Mouse (Mus musculus) left cerebral cortex, adult 18-20 months (tissue): ENCODE data around the gene Spint2. TPM values are rescaled to one million over a fixed set of nuclear protein-coding genes. Genes with fewer than 3 reads are reported as not detected.

ENCODE experiments used
- DNase-seq, 2 experiments: peaks; one replicate each; pipeline ENCODE4 v3.0.0; 2021 to 2022; ENCODE audit warnings: low spot score in 2 of 2, mixed read lengths in 1 of 2
- total RNA-seq, 2 experiments: library from RNA; stranded (reverse); gene quantifications; 2 replicates each; pipeline ENCODE4 v1.2.3; 2021

The Spint2 gene
- total RNA-seq, 2 experiments from 2014 or later, result 27.6 to 33.5 TPM

DNA sequence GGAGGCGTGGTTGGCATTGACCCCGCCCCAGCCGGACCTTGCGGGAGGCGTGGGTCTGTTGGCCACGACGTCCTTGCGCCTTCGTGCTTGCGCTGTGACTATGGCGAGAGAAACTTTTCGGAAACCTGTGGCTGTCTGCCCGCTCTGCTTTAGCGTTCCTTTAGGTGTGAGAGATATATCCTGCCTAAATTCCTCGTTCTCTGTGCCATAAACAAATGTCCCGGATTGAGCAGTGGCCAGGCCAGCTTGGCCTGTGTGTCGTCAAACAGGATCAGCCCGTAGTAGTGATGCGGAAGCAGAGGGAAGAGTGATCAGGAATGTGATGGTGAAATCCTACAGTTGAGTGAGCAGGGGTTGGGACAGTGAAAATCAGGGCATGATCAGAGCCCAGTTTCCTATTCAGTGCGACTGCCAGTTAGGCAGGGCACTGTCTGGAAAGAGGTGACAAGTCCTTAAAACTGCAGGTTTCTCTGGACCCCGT, 402 bp upstream of the Spint2 start:
- DNase-seq, result no peak

DNA sequence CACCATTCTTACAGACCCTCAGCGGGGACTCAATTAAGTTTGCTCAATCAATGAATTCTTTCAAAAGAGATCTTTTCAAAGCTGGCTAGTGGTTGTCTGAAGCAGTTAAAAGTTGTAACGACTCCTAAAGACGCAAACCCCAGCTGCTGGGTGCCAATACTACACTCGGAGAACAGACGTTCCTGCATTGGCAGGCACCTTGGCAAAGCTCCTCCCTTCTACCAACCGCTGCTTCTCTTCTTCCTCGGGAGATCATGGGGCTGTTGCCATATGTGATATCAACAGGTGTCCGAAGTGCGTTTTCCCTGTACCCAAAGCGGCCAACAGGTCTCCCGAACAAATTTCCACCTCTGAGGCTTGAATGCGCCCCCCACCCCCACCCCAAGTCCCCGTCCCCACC, 911 bp downstream of the Spint2 start:
- no peak for DNase-seq

DNA sequence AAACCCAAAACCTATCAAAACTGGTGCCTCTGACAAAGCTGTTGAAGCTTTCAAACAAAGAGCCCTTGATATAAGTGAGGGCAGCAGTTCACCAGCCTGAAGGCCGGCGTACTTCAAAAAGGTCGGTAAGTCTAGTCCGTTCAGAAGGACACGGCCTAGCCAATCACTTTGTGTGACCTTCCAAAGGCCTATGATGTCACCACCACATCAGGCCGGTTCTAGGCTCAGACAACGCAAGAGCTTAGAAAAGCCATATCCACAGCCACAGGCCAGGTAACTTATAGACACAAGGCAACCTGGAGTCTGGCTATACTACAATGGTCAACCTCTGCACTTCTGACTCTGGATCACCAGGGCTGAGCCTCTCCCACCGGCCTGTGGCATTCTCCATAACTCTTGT, 1.8 kb downstream of the Spint2 start:
- no peak for DNase-seq

DNA sequence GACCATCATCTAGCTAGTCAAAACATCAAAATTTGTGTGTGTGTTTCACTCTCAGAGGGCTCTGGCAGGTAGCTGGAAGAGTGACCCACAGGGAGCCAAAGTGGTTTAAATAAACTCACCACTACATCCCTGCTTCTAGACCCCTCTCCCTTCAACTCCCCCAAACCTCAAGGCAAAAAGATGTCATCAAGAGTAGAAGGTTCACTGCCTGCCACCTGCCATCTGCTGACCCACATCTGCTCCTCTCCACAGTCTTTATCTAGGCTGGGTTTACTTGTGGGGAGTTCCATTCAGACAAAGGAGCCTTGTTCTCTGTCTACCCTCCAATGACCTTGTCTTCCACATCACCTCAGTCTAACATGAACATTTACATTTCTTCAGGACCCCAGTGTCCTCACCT, 2.5 kb downstream of the Spint2 start:
- DNase-seq, result no peak

DNA sequence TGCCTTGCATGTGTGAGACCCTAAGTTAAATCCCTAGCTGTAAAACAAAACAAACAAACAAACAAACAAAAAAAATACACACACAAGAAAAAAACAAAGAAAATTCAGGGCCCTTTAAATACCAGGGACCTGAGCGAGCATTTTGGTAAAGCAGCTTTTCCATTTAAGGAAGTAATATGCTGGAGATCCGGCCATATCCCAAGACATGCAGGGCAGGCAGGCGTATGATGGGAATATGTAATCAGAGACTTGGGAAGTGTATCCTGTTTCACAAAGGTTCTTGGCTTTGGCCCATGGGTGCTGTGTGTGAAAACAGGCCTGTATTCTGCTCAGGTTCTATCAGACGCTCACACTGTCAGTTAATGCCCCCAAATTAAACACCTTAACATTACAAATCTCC, 4.2 kb downstream of the Spint2 start:
- DNase-seq, result no peak

DNA sequence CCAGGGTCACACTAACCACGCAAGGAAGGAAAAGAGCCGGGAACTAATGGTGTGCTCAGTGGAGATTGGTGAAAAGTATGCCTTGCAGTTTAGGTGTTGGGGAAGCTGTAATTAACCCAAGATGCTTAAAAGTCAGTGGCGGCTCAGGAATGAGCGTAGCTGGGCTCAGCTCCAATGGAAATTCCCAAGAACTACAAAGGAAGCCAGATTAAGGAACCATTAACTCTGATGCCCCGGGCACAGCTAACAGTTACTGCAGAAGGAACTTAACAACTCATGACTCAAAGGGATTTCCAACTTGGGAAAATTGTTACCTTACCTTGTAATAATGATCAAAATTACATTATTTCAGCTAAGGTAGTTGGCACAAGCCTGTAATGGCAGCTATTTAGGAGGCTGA, 5.0 kb downstream of the Spint2 start:
- DNase-seq, result no peak

DNA sequence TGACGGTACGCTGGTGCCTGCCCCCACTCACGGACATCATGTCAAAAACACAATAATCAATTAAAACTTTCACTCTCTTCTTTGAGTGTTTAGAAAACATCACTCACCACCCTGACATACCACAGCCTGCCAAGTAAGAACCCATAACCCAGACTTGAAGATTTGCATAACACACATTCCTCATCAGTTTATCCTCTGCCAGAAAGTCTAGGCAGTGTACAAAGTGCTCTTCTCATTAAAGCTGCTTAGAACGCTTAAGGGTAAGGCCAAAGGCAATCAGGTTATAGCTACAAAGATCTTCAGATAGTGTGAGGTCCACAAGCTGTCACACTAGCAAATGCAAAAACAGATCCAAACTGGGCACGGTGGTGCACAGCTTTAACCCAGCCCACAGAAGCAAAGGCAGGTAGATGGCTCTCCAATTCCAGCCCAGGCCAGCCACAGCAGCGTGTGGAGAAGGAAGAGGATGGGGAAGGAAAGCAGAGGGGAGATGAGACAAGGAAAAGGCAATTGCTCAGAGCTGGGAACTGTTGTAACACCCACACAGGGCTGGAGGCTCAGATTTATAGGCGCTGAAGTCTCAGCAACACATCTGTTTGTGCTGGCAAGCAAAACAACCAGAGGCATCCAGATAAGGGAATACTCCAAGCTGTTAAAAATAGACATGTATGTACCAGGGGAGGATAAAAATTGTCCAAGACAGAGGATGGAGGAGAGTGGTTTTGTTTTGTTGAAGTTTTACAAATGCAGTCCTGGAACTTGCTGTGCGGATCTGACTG, 9.8 kb downstream of the Spint2 start:
- DNase-seq, result peak in 1 of 2 experiments; percentile 36

DNA sequence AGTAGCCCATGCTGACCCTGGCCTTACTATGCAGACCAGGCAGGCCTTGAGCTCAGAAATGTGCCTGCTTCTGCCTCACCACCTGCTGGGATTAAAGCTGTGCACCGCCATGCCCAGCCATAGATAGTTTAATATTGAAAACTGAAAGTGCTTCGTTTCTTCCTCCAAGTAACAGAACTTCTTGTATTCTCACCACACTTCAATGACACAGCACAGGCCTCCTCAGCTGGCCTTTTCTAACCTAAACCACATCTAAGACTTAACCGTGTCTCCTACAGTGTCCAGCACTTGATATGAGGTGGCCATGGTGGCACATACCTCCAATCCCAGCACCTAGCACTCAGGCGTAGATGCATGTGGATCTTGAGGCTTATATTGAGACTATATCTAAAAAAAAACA, 11.3 kb downstream of the Spint2 start:
- DNase-seq, result no peak

DNA sequence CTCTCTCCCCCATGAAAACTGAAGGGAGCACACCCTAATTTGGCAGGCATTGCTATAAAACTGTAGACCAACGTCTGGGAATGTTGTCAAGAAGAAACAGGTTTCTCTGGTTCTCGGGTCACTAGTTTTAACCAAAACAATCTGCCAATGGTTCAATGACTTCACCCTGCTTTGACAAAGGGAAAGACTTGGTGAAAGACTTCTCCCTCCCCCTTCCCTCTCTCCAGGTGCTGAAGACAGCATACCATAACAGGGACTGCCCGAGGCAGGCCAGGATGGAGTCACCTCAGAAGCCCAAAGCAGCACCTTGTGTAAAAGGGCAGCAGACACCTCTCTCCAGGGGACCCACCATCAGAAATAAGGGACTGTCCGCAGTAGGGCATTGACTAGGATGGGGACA, 14.8 kb downstream of the Spint2 start:
- DNase-seq, result no peak

DNA sequence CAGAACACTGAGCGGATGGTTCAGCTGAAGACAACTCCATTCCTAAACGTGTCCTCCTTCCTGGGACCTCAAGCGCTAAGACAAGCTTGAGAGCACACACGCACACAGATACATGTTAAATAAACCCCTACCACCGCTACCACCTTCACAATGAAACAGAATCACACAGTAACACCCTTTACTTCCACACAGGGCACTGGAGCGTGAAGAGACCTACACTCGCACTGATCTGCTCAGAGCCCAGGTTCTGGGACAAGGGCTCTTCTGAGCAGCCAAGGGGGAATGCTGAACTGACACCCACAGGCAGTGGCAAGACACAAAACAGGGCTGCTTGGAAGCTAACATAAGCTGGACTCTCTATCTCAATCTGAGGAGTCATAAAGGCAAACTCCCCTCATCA, 16.1 kb downstream of the Spint2 start:
- DNase-seq, result no peak

DNA sequence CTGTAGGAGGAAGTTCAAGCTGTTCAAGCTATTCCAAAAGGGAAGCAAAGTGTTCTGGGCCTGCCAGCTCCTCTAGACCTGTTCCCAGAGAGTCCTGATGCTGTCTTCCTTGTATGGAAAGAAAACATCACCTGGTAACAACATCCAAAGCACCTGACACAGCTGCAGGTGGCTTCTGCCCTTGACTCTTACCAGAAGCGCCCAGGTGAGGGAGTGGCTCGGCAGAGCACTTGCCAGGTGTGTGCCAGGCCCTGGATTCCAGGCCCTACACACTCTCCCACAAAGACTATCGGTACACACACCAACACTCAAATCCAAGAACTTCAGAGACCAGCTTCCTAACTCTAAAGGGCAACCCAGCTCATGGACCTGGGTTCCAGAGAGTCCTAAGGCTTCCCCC, 17.9 kb downstream of the Spint2 start:
- no peak for DNase-seq

DNA sequence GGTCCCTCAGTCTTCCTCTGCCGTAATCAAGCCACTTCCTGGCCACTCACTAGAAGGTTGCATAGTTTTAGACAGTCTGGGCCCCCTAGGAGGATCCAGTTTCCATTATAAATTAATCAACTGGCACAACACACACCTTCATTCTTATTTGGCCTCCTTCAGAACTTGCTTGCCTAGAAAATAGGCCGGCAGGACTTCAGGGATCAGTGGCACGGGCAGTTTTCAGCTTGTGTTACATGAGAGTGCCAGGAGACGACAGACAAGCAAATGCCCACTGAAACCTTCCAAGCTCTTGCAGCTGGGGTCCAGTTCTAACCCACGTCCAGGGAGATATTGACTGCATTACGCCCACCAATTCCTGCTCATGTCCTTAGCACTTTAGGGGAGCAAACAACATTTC, 19.6 kb downstream of the Spint2 start:
- DNase-seq, result no peak

DNA sequence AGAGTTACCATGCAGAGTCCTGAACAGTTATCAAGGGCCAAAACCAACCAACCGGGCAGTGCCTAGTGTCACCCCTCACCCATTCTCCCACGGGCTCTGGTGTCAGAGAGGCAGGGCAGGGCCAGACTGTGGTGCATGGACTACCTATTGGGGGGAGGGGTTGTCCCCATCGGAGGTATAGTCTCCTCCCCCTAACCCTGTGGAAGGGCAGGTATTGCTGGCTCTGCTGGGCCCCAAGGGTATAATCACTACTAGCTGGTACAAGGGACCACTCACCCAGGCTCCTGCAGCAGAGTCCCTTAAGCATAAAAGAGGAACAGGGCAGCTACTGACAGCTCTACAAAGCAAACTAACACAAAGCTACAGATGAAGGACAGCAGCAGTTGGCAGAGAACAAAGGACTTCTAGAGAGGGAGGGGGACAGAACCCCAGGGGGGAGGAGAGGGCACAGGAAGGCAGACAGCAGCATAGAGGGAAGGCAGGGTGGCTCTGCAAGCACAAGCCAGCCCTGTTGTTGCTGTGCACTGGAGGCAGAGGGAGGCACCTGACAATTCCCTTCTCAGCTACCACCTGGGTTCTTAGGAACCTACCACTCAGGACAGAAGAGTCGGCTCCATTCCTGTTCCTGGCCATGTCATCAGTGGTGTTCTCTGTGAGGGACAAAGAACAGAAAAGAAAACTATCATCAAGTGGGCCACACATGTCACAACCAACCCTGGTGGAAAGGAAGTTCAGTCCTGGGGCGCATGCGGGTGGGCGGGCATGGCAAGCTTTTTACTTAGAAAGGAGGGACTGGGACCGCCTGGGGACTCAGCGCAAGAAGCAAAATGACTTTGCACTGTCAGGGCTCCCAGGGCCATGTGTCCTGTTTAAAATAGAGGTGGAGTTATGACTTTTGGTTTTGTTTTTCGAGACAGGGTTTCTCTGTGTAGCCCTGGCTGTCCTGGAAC, 21.7 kb downstream of the Spint2 start:
- DNase-seq, result no peak

DNA sequence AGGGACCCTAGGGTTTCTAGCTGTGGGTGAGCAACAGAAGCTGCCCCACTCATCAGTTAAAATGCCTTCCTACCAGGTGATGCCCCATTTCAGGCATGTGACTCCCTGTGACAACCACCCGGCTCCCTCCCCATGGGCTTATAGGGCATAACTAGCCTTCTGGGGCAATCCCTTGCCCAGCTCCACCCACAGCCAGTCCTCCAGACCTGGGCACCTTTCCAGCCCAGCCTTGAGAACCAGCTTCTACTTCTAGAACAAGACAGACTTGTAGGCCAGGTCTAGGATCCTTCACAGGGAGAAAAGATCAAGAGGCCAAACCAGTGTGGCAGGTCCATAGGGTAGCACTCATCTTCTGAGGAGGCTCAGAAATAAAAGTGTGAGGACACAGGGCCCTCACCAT, 24.3 kb downstream of the Spint2 start:
- DNase-seq, result no peak

DNA sequence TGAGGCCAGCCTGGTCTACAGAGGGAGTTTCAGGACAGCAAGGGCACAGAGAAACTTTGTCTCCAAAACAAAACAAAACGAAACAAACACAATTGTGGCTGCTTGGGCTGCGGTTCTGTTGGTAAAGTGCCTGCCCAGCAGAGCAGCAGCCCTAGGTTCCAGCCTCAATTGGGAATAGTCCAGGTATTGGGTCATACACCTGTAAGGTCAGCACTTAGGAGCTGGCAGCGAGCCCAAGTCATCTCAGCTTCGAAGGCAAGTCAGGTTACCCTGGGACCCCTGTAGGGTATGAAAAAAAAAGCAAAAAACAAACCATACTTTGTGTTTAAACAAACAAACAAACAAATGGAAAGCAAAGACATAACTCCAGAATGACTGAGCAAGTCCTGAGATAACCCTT, 25.8 kb downstream of the Spint2 start:
- no peak for DNase-seq

DNA sequence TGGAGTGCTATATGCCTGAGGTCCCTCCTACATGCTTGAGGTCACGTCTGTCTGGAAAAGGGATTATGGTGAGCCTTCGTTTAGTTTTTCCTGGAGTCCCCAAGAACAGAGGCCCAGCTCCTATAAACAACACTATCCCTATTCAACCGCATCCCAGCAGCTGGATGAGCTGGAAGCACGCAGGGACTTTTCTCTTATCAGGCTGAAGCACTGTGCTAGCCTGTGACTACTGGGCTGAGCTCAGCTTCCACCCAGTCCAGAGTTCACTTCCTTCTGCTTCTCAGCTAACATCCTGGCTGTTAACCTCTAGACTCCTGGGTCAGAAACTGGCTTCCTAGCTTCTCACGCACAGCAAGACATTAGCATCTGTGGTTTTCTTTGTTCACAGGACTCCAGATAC, 27.9 kb downstream of the Spint2 start:
- no peak for DNase-seq

DNA sequence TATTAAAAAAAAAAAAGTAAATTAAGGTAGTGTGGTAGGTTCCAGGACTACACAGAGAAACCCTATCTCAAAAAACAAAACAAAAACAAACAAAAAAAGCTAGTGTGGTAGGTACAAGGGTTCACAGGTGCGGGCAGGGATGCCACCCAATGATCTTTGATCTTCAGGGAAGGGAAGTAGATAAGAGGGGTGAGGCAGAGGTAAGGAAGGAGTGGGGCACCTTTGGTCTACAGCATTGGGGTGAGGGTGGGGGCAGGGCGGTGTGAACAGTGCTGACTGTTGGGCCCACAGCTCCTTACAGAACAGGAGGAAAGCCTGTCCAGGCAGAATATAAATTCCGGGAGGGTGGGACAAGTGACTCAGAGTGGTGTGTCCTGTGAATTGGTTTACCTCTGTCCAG, 30.5 kb downstream of the Spint2 start:
- no peak for DNase-seq

DNA sequence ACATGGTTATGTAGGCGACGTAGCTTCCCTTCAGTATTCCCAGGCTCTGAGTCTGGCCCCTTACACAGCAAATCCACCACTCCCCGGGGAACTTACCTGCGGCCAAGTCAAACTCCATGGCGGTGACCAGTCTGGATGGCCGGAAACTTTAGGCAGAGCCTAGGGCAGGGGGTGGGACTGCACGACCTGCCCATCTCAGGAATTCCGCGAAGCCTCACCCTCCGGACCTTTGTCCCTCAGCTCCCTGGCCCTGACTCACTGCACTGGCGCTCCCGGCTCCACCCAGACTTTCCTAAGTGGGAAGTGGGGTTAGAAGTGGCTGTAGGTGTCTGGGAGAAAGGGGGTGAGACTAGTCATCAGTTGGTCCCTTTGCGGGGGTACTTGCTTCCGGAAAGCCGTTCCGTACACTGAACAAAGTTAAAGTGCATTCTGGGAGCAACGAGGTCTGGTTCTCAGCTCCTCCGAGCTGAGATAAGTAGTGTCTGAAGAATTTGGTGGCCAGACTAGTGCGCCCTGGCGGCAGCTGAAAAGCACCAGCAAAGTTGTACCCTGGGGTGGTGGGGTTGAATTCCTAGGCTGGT, 33.4 kb downstream of the Spint2 start, which contains the start of gene 2200002D01Rik:
TSS of gene 2200002D01Rik (minus strand) at position 206 of the 581 bp plus-strand sequence.
- DNase-seq, result no peak

DNA sequence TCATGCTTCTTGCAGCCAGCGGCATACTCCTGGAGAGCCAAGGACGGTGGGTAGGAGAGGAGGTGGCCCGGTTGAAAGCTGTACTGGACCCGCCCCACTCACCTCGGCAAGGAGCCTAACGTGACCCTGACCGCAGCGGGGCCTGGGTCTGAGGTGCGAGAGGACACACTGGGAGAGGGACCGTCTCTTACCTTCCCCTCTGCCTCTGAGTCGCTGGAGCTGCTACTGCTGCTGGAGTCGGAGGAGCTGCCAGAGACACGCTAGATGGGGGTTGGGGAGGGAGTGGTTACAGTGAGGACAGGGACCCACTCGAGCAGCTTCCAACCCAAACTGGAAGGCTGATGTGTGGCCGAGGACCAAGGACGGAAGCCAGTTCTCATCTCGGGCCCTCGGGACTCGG, 34.0 kb downstream of the Spint2 start:
- DNase-seq, result no peak

DNA sequence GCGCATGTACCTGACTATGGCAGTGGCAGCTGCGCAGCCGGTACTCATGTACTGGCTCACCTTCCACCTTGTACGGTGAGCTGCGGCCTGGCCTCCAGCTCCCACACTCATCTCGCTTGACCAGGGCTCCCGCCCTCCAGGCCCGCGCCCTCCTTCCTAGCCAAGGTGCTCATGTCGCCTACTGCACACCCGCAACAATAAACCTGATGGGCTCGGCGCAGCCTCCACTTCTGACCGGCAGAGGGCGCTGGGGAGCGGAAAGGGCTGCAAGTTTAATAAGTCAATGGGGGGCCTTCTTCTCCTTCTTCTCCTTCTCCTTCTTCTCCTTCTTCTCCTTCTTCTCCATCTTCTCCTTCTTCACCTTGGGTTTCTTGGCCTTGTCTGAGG, 34.4 kb downstream of the Spint2 start:
- peak; percentile 71 to 82 for DNase-seq

DNA sequence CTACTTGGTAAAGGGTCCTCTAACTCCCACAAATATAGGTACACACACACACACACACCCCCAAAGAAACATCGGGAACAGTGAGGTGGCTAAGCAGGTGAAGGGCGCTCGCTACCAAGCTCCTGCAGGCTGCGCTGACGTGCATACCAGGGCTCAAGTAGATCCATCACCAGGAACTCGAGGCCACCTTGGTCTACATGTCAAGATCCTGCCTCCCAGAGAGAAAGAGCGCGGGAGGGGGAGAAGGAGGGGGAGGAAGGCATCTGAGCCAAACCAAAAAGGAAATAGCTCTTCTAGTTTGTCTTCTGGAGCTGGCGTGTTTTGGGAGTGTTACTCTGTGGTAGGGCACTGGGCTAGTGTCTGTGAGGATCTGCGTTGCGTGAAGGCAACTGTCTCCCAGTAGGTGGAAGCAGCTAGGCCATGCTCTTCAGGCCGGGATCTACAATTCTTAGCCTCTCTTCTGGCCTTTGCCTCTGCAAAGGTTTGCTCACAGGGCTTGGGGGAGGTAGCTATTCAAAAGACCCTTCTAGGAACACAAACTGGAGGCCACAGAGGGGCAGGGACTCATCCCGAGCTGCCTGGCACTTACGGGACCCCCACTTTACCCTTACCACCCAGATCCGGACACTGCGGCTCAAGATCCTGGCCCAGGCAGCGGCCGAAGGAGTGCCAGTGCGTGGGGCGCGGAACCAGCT, 34.9 kb downstream of the Spint2 start:
- no peak for DNase-seq
